Comparison of ENCODE assay signal across 25 mouse cellular contexts in the genomic region with DNA sequence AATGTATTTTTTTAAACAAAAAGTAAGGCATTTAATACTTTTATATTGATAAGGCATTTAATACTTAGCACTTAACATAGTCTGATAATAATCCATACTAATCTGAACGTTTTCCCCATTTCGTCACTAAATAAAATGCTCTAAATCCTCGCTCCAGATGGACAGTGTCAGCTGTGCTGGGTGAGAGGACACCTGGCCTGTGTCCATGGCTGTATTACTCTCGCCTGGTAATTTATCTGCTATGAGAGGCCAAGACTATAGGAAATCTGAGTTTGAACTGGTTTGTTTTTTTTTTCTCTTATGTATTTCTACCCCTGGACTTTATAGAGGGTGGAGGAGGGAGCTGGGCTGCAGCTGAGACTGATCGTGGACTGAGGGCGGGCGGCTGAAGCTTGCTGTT. TPM values are rescaled to one million over a fixed set of nuclear protein-coding genes. Genes with fewer than 3 reads are reported as not detected.
DNase-seq lines count a peak whose midpoint lies in the region; ATAC-seq and TF ChIP-seq lines count a peak whose summit lies in the region.
"Had no signal": no experiment of that assay in that cellular context is flagged by ENCODE, and none has a peak within 500 bp of the region (broad histone marks: within the 10 kb centered on the region; RNA-seq: fewer than 3 reads in every experiment).

No protein-coding gene starts in this region.

- no peak overlapping the region for H3K27ac ChIP-seq in kidney, postnatal 0 days
- H3K27ac ChIP-seq: embryonic facial prominence, embryonic 13.5 days; forebrain, embryonic 10.5 days; gastrocnemius, adult 2 months; heart, embryonic 15.5 days; limb, embryonic 12.5 days had no signal

- H3K9me3 ChIP-seq in kidney, postnatal 0 days (replicated peaks; ENCODE audit: low read length): no peaks in the 10 kb centered on the region
- H3K9me3 ChIP-seq: embryonic facial prominence, embryonic 13.5 days; forebrain, embryonic 10.5 days; G1E; heart, embryonic 15.5 days; limb, embryonic 12.5 days had no signal

- no peak for ATAC-seq in kidney, postnatal 0 days (replicated peaks; ENCODE audit: low FRiP score, low read depth)
- ATAC-seq: forebrain, embryonic 16.5 days; hindbrain, embryonic 16.5 days; midbrain, embryonic 16.5 days had no signal

- H3K4me1 ChIP-seq in kidney, postnatal 0 days (replicated peaks; ENCODE audit: insufficient read depth, low read length): no peaks in the 10 kb centered on the region
- H3K4me1 ChIP-seq: embryonic facial prominence, embryonic 13.5 days; heart, embryonic 15.5 days; limb, embryonic 12.5 days had no signal

- no peak for TF ChIP-seq CTCF in kidney, postnatal 0 days (IDR thresholded peaks at IDR 0.05; ENCODE audit: low read depth)

- DNase-seq in cerebellum, adult 11-12 months: peak; percentile 15
- no peak for DNase-seq in cerebellum, postnatal 4 days (ENCODE audit: low spot score in 2 of 2)
- peak; percentile 12 for DNase-seq in kidney, postnatal 0 days (ENCODE audit: low spot score)
- no peak for DNase-seq in kidney, postnatal 36 days
- DNase-seq in cerebellum, adult 18-20 months: peak; percentile 53 to 59
- peak; percentile 79 to 85 for DNase-seq in cerebellum, postnatal 10 days
- no peak for DNase-seq in ovary, adult 18-20 months (ENCODE audit: low spot score)
- DNase-seq in liver: no peak
- DNase-seq: adrenal gland, postnatal 10 days; gastrocnemius, adult 2 months; gastrocnemius, postnatal 36 days; kidney, adult 9 months; layer of hippocampus, adult 9-11 months; lung, postnatal 36 days; thymus, postnatal 14 days had no signal

- no peaks in the 10 kb centered on the region for H3K27me3 ChIP-seq in kidney, postnatal 0 days (ENCODE audit: insufficient read depth, low read length)
- H3K27me3 ChIP-seq: embryonic facial prominence, embryonic 13.5 days; heart, embryonic 15.5 days; limb, embryonic 12.5 days had no signal

- no peak overlapping the region for H3K4me2 ChIP-seq in kidney, postnatal 0 days (ENCODE audit: low read length)
- H3K4me2 ChIP-seq: embryonic facial prominence, embryonic 13.5 days; heart, embryonic 15.5 days; limb, embryonic 12.5 days; liver, embryonic 11.5 days; midbrain, embryonic 11.5 days had no signal

- 0 out of 2 replicates have a peak, but pooled peaks cover 10% of the 10 kb centered on the region for H3K36me3 ChIP-seq in kidney, postnatal 0 days (ENCODE audit: insufficient read depth, low read length)

- no peak overlapping the region for H3K9ac ChIP-seq in kidney, postnatal 0 days (ENCODE audit: low read depth, low read length)
- H3K9ac ChIP-seq: embryonic facial prominence, embryonic 13.5 days; heart, embryonic 15.5 days; limb, embryonic 12.5 days had no signal

- no peak overlapping the region for H3K4me3 ChIP-seq in kidney, postnatal 0 days (replicated peaks; ENCODE audit: low read depth, low read length)
- H3K4me3 ChIP-seq: embryonic facial prominence, embryonic 13.5 days; forebrain, embryonic 10.5 days; gastrocnemius, adult 2 months; heart, embryonic 15.5 days; limb, embryonic 12.5 days had no signal

- 48% methylated on average over 7 of the region's 7 CpGs for WGBS in kidney, postnatal 0 days

RNA-seq across cellular contexts. Expression of gene Ide, which starts 28.7 kb away (rescaled TPM):
- polyA plus RNA-seq in kidney, postnatal 0 days (2015; fragmentation: Nextera tagmentation; extraction: Ambion mirVana): 37.3 and 42.3 TPM in 2 replicates

Comparison
In these comparisons a context has a peak if more than half of its experiments do, and no peak if none do; other contexts are left out.
1. DNase-seq: peak in cerebellum, adult 11-12 months (single experiment), kidney, postnatal 0 days (single experiment), cerebellum, adult 18-20 months (2 of 2) and cerebellum, postnatal 10 days (2 of 2); none in cerebellum, postnatal 4 days (0 of 2), kidney, postnatal 36 days (0 of 2), ovary, adult 18-20 months (single experiment) and liver (single experiment).